Mouse (Mus musculus): Measurements from ENCODE around the gene Cebpzos. TPM values are rescaled to one million over a fixed set of nuclear protein-coding genes. Genes with fewer than 3 reads are reported as not detected.

Gene Cebpzos
- total RNA-seq, 4 experiments from 2014 or later: 25.3 to 28.4 (median 26.6) TPM

DNA sequence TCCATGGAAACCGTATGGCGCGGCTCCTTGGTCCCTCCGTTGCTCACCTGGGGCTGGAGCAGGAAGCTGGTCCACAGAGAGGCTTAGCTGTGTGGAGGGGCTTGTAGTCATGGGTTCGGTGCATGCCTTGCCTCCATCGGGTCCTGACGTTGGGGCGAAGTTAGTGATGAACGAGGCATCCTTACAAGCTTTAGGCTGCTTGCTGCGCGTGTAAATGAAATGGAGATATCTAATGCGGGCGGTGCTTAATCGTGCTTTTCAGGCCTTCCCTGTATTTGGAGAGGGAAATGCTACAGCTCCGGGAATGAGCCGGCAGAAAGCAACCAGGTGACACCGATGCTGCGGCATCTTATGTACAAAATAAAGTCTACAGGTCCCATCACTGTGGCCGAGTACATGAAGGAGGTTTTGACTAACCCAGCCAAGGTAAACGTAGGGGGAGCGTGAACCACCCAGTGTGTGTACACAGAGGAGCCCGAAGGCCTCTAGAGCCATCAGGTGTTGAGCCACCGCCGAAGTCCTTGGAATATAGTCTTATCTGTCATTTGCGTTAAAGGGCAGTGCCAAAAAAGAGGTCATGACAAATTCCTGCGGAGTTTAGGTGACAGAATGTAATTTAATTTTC, 21.0 kb downstream of the Cebpzos start:
- DNase-seq (ENCODE audit: low spot score in 2 of 2): no peak

DNA sequence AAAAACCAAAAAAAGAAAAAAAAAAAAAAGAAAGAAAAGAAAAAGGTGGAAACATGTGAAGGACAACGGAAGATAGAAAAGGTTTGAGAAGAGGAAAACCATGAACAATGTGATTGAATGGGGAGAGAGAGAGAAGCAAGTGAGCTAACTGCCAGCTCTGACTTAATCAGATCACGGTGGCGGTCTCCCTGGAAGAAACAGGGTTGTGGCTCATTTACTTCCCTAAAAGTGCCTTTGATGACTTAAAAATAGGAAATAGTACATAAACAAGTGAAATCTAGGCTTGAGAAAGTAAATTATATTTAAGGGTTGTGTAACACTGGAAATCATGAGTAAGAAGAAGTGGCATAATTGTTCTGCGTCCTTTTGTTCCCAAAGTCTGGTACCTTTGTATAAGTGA, 22.6 kb downstream of the Cebpzos start:
- no peak for DNase-seq (ENCODE audit: low spot score in 2 of 2)

DNA sequence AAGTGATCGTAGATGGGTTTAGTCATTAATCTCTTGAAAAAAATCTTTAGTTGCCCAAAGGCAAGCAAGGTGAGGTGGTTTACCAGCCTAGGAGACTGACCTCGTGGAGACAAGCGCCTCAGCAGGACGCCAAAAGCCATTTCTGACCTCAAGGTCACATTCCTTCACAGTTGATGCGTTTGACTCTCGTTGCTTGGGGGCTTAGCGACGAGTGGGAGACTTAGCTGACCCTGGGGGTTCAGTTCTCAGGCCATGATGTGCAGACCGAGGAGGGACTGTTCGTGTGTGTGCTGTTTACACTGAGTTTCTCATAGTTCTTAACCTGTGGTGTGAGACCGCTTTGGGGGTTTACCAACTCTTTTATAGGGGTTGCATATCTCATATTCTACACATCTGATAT, 26.3 kb downstream of the Cebpzos start:
- DNase-seq (ENCODE audit: low spot score in 2 of 2): no peak

DNA sequence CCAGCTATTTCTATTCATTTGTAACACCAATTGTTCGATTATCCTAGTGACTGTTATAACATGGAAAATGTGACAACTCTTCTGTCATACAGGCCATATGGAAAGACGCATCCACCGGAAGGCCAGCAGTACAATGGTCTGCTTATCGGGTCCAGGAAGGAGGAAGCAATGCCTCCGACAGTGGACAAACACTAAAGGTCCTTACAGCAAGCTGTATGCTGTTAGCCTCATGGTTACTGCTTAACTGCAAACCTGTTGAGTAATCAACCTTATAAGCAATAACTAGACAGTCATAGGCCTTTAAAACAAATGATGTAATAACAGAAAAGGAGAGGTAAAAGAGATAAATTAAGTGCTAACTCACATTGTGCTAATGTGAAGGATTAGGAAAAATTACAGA, 34.9 kb downstream of the Cebpzos start:
- no peak for DNase-seq (ENCODE audit: low spot score in 2 of 2)

DNA sequence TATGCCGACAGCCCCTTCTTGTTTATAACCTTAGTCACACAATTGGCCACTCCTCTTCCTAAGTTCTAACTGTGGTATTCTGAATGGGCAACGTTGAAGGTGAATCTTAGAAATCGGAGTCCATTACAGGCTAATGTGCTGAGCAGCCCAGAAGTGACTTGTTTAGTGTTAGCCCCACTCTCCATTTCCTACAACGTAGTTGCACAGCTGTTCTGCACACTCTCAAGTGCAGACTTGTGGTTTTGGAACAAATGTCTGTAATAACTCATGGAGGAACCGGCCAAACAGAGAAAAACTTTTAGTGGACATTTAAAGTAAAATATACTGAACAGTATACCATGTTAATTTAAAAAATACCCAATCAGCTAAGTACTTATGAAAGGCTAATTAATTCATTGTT, 35.8 kb downstream of the Cebpzos start:
- no peak for DNase-seq (ENCODE audit: low spot score in 2 of 2)

DNA sequence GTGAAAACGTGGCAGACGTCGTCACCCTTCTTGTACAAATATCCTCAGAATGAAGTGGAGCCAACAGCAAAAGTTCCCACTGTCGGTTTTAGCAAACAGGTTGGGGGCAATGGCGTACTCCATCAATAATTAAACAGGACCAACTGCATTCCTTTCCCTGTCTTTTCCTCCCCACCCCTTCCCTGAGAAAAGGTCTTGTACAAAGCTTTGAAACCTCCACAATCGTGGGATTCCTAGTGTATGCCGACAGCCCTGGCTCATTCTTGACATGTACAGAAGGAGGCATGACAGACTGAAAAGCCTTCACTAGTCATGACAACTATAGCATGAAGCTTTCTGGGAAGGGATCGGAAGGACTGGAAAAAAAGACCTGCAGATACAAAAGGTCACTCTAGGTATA, 36.9 kb downstream of the Cebpzos start:
- DNase-seq (ENCODE audit: low spot score in 2 of 2): no peak

DNA sequence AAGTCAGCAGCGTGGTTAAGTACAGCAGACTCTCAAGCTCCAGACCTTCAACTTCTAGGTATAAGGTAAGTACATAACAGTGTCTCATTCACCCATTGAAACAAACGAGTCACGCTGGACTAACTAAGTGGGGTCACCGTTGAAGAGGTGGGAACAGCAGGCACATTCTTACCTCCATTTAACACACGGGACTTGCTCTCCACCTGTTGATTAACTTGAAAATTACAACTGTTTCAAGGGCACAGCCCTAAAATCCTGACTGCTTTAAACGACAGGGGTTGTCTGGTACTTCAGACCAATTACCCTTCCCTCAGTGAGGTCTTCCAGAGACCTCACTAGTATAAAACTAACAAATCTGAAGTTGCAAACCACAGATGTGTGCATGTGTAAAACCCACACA, 43.2 kb downstream of the Cebpzos start:
- DNase-seq (ENCODE audit: low spot score in 2 of 2): no peak

DNA sequence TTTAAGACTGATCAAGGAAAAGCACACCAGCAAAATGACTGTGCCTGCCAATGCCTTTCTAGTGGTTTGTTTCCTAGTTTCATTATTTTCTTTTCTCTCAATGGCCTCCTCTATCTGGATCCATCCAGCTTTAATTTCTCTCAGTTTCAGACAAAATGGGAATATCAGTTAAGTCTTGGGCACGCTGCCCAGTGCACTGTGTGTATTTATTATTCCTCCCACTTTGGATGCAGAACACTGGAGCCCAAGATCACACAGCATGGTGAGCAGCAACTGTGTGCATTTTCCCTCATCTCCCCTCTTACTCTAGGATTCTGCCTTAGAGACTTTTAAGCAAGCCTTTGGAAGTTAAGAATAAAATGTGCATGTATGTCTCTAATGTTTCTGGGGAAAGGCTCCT, 48.1 kb downstream of the Cebpzos start:
- peak; percentile 10 to 28 for DNase-seq (ENCODE audit: low spot score in 2 of 2)

DNA sequence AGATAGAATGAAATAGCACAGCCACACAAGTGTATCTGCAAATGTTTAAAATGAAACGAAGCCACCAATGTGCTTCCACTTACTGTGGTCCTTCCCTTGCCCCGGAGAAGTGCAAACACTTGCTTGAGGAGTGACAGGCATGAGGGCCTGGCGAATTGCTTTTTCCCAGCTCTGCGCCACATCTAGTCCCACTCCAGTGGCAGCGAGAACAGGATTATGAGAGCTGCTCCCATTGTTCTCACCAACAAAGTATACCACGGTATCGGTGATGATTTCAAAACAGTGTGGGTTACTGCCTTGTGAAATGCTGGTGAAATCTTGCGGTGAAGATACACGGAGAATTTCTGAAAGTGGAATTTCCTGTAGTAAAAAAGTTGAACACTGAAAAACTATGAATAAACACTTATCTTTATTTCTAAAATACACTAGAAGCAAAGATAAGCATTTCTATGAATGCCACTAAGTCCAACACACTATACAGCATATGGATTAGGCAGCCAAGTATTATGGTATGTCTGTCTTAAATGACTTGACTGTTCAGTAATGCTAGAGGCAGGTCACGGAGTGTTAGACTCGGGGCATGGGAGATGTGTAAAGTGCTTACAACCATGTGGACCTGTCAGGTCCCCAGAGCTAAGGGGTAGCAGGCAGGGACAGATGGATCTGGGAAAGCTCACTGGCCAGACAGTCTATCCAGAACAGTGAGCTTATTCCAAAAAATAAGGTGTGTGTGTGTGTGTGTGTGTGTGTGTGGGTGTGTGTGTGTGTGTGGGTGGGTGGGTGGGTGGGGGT, 50.0 kb downstream of the Cebpzos start:
- no peak for DNase-seq (ENCODE audit: low spot score in 2 of 2)

DNA sequence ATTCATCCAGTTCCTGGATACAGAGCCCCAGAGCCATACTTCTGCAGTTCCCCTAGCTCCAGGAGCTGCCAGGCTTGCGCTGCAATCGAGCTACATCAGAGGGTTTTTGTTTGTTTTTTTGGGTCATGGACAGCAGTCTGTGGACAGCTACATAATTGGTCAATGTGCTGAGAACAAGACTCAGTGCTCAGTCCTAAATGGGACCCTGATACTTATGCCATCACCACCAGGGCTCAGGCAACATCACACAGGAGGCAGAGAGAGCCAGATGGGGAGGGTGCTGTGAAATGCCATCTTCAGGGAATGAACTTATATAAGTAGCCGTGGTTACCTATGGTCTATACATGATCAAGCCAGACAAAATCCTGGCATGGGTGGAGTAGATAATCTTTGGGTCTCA, 52.2 kb downstream of the Cebpzos start:
- DNase-seq (ENCODE audit: low spot score in 2 of 2): no peak

Other genes starting within 250 kb of the Cebpzos start
- gene Strn, start 179.3 kb upstream of the Cebpzos start, total RNA-seq (2022): 10 to 100 TPM; 50.2 to 59.6 (median 54.6) TPM
- gene Heatr5b, start 81.1 kb upstream of the Cebpzos start, total RNA-seq (2022): 10 to 100 TPM; 48.9 to 53.8 (median 51.5) TPM
- gene Gpatch11, start 80.9 kb upstream of the Cebpzos start, total RNA-seq (2022): 10 to 100 TPM; 33.1 to 47.9 (median 38.7) TPM
- gene Eif2ak2, start 33.9 kb upstream of the Cebpzos start, total RNA-seq (2022): 10 to 100 TPM in 1 of 4 experiments, 1 to 10 TPM in 3; 4.2 to 10.4 (median 6.5) TPM
- gene Sult6b1, start 9.5 kb upstream of the Cebpzos start, total RNA-seq (2022): under 1 TPM in 1 of 4 experiments, not detected in 3; 0.49 TPM
- 10 to 100 TPM; 30.9 to 40.3 (median 34.4) TPM for gene Cebpz, start 20.6 kb downstream of the Cebpzos start, total RNA-seq (2022)
- gene Ndufaf7, start 20.6 kb downstream of the Cebpzos start, total RNA-seq (2022): 10 to 100 TPM; 52.0 to 63.0 (median 56.5) TPM
- 10 to 100 TPM; 13.5 to 16.7 (median 15.2) TPM for gene Prkd3, start 104.3 kb downstream of the Cebpzos start, total RNA-seq (2022)
- gene Qpct, start 135.4 kb downstream of the Cebpzos start, total RNA-seq (2022): 10 to 100 TPM; 11.6 to 17.3 (median 13.2) TPM

Data from layer of hippocampus, adult 8-10 months (tissue).